Mouse (Mus musculus) thymus, adult 2 months (tissue): ENCODE results near the gene Nqo2. TPM values are rescaled to one million over a fixed set of nuclear protein-coding genes. Genes with fewer than 3 reads are reported as not detected.

Experiments used
- DNase-seq: peaks from one replicate; pipeline ENCODE4 v3.0.0; 2021
- H3K27ac ChIP-seq: fragments of 200-500 bp; 2 replicates; pipeline ENCODE4 v1.5.1; 2012; ENCODE audit warnings: low read length, control low read depth; ENCODE audit not compliant: control insufficient read depth, insufficient read depth
- H3K27me3 ChIP-seq: fragments of 200-500 bp; 2 replicates; pipeline ENCODE4 v1.6.1; 2012; ENCODE audit warnings: mild to moderate bottlenecking, low read length, moderate library complexity, mixed read lengths; ENCODE audit not compliant: control insufficient read depth, insufficient read depth
- H3K36me3 ChIP-seq: fragments of 200-500 bp; 2 replicates; pipeline ENCODE4 v1.6.1; 2012; ENCODE audit warnings: mild to moderate bottlenecking, low read length, moderate library complexity; ENCODE audit not compliant: control insufficient read depth, insufficient read depth
- H3K4me1 ChIP-seq: fragments of 200-500 bp; replicated peaks from 2 replicates; pipeline ENCODE4 v1.6.1; 2012; ENCODE audit warnings: low read length; ENCODE audit not compliant: control insufficient read depth, insufficient read depth
- H3K4me3 ChIP-seq: fragments of 200-500 bp; 2 replicates; pipeline ENCODE4 v1.5.1; 2012; ENCODE audit warnings: mild to moderate bottlenecking, low read length, control low read depth, moderate library complexity; ENCODE audit not compliant: control insufficient read depth, insufficient read depth
- CTCF ChIP-seq: fragments of 200-500 bp; IDR thresholded peaks from 2 replicates; pipeline ENCODE4 v1.5.1; 2012; ENCODE audit warnings: mild to moderate bottlenecking, control low read depth, low read length, moderate library complexity, borderline replicate concordance; ENCODE audit not compliant: control insufficient read depth, poor library complexity, insufficient read depth; ENCODE audit errors: extremely low read depth
- POLR2A ChIP-seq: fragments of 200-500 bp; IDR thresholded peaks from 2 replicates; pipeline ENCODE4 v1.6.1; 2012; ENCODE audit warnings: mild to moderate bottlenecking, low read length, control low read depth, moderate library complexity; ENCODE audit not compliant: control insufficient read depth, poor library complexity, insufficient read depth; ENCODE audit errors: extremely low read depth
- WGBS: fragments of 180-500 bp; shearing (Covaris S2); methylation state at CpG from one replicate; pipeline ENCODE4 v1.1.7; 2018; 5-methylcytosine and 5-hydroxymethylcytosine counted together
- polyA plus RNA-seq: library from polyadenylated mRNA; depleted of rRNA; stranded (reverse); fragments of >200 nt; gene quantifications from 2 replicates; pipeline ENCODE4 v1.2.3, GENCODE M21; 2012

Gene Nqo2
- polyA plus RNA-seq, 1 experiment: 3.5 TPM

DNA sequence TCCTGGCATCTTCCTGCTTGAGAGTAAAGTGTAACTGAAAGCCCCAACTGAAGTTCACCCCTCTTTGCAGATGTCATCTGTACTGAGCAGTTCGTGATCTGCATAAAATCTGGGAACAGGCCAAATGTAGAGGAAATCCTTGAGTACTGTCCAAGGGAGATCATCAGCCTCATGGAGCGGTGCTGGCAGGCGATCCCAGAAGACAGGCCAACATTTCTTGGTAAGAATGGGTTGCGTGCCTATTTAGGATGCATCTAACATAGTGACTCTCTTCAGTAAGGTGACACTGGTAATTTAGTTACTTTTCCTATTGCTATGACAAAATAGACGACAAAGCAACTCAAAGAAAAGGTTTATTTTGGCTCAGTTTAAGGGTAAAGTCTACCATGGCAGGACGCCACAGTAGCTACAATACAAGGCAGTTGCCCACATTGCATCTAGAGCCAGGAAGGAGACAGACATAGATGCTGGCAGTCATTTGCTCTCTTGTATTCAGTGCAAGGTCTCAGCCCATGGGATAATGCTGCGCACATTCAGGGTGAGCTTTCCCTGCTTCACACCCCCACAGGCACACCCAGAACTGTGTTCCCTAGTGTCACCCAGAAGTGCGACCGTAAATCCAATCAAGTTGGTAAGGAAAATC, 52.6 kb downstream of the Nqo2 start:
- no peaks in the 10 kb centered on the region for H3K27me3 ChIP-seq
- H3K36me3 ChIP-seq: peaks cover 66% of the 10 kb centered on the region
- WGBS: 96% methylated on average over 9 of the region's 9 CpGs
- no peaks in the 10 kb centered on the region for H3K4me1 ChIP-seq
- H3K27ac ChIP-seq: no peak overlapping the region
- no peak for DNase-seq
- TF ChIP-seq CTCF (no peak), POLR2A (no peak)
- H3K4me3 ChIP-seq: no peak overlapping the region

DNA sequence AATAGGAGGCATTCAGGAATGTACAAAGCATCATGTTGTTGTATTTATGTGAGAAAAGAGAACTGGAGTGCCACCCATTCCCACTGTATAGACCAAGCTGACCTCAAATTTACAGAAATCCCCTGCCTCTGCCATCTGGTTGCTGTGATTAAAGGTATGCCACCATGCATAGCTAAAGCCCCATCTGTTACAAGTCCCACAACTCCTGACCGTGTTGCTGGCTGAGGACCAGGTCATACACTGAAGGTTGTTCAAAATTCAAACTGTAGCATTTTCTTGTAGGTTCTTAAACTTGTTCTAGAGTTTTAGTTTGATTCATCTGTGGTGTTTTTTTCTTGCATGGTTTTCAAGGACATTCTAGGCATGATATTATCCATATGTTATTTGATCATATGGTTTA, 54.0 kb downstream of the Nqo2 start:
- Histone ChIP-seq H3K27ac (no peak overlapping the region), H3K4me3 (no peak overlapping the region), H3K36me3 (peaks cover 63% of the 10 kb centered on the region), H3K27me3 (no peaks in the 10 kb centered on the region), H3K4me1 (no peaks in the 10 kb centered on the region)
- DNase-seq: no peak
- 96% methylated on average over 1 of the region's 1 CpGs for WGBS
- TF ChIP-seq CTCF: no peak
- no peak for TF ChIP-seq POLR2A

GRCm38 (mm10) chr13:34021998-34022397, 57.5 kb downstream of the Nqo2 start:
- no peak for DNase-seq
- WGBS: 97% methylated on average over 2 of the region's 2 CpGs
- H3K36me3 ChIP-seq: peaks cover 33% of the 10 kb centered on the region
- no peak for TF ChIP-seq CTCF
- TF ChIP-seq POLR2A: no peak
- no peak overlapping the region for H3K27ac ChIP-seq
- H3K4me1 ChIP-seq: no peaks in the 10 kb centered on the region
- H3K27me3 ChIP-seq: no peaks in the 10 kb centered on the region
- no peak overlapping the region for H3K4me3 ChIP-seq

DNA sequence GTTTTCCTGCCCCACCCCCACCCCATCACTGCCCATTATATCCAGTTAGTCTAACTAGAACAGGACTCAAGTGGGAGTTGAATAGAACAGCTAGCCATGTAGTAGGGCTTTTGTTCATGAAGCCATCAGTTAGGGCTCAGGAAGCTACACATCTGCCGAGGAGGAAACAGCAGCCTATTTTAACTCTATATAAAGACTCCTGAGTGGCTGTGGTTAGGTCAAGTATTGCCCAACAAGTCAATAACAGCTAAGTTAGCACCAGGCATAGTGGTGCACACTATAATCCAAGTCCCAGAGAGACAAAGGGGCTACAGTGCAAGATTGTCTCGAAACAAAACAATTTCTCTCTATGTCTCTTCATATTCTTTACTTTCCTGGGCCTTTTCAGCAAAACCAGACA, 67.6 kb downstream of the Nqo2 start:
- no peak overlapping the region for H3K27ac ChIP-seq
- 58% methylated on average over 2 of the region's 2 CpGs for WGBS
- peaks cover under 1% of the 10 kb centered on the region; the same call in 1 of the 2 replicates for H3K4me1 ChIP-seq
- H3K27me3 ChIP-seq: no peaks in the 10 kb centered on the region
- DNase-seq: no peak
- H3K36me3 ChIP-seq: peaks cover 22% of the 10 kb centered on the region
- no peak for TF ChIP-seq POLR2A
- TF ChIP-seq CTCF: no peak
- H3K4me3 ChIP-seq: no peak overlapping the region

DNA sequence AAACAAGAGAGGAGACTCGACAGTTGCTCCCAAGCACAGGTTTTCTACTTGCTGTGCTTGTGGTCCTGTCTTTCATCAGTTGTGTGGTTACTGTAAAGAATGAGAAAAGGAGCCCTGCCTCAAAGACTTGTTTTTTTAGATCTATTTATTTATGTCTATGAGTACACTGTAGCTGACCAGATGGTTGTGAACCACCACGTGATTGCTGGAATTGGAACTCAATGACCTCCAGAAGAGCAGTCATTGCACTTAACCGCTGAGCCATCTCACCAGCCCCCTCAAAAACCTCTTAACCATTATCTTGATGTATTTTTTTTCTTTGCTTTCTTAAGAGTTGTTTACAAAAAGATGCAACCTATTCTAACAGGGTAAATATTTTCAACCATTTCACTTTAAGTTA, 70.9 kb downstream of the Nqo2 start:
- Histone ChIP-seq H3K36me3 (peaks cover 5% of the 10 kb centered on the region), H3K27me3 (no peaks in the 10 kb centered on the region), H3K4me1 (peaks cover 7% of the 10 kb centered on the region), H3K4me3 (no peak overlapping the region), H3K27ac (no peak overlapping the region)
- no peak for DNase-seq
- 97% methylated on average over 3 of the region's 3 CpGs for WGBS
- TF ChIP-seq CTCF (no peak), POLR2A (no peak)

GRCm38 (mm10) chr13:34036726-34037125, 72.2 kb downstream of the Nqo2 start:
- Histone ChIP-seq H3K27ac (no peak overlapping the region), H3K4me3 (no peak overlapping the region), H3K4me1 (peaks cover 7% of the 10 kb centered on the region), H3K27me3 (no peaks in the 10 kb centered on the region), H3K36me3 (peaks cover 4% of the 10 kb centered on the region; the same call in 1 of the 2 replicates)
- DNase-seq: no peak
- TF ChIP-seq CTCF (no peak), POLR2A (no peak)
- 96% methylated on average over 5 of the region's 5 CpGs for WGBS
